Mouse (Mus musculus): ENCODE results near the gene Dnajc5.

- TF ChIP-seq CTCF (conservative IDR thresholded peaks at IDR 0.05; ENCODE audit: insufficient read depth, insufficient read length, low read depth, low read length): no peak
- no peak for TF ChIP-seq POLR2A (IDR thresholded peaks at IDR 0.05; ENCODE audit: low read depth, low read length)
Measured at GRCm38 (mm10) chr2:181511231-181511630, 9.1 kb upstream of the Dnajc5 start.
